Mouse (Mus musculus) erythroblast, embryonic 14.5 days (primary cell): ENCODE results near the gene Tmem132a.

Experiments used
- GATA1 ChIP-seq: IDR thresholded peaks from 2 replicates; pipeline ENCODE4 v1.6.1; 2012; ENCODE audit warnings: low read length, inconsistent platforms, mixed read lengths
- TAL1 ChIP-seq: IDR thresholded peaks from 3 replicates; pipeline ENCODE4 v1.6.1; 2012; ENCODE audit warnings: low read length, inconsistent platforms, mixed read lengths

- TF ChIP-seq GATA1 = no peak
- TF ChIP-seq TAL1 = no peak
These were observed 38.3 kb downstream of the Tmem132a start for GRCm38 (mm10) chr19:10831424-10831823.
